Mouse (Mus musculus) embryonic fibroblast, embryonic 13.5 days (primary cell): ENCODE data around the gene Dnm3.
A peak's percentile ranks its signal among the peaks of the same experiment; 100 is the strongest.

ENCODE experiments used
- CTCF ChIP-seq: IDR thresholded peaks from 2 replicates; pipeline ENCODE4 v1.5.1; 2011; ENCODE audit warnings: mild to moderate bottlenecking, control low read depth, low read length, moderate library complexity, borderline replicate concordance; ENCODE audit not compliant: insufficient read depth
- POLR2A ChIP-seq: IDR thresholded peaks from 2 replicates; pipeline ENCODE4 v1.6.1; 2011; ENCODE audit warnings: low read depth, mild to moderate bottlenecking, control low read depth, low read length, moderate library complexity

DNA sequence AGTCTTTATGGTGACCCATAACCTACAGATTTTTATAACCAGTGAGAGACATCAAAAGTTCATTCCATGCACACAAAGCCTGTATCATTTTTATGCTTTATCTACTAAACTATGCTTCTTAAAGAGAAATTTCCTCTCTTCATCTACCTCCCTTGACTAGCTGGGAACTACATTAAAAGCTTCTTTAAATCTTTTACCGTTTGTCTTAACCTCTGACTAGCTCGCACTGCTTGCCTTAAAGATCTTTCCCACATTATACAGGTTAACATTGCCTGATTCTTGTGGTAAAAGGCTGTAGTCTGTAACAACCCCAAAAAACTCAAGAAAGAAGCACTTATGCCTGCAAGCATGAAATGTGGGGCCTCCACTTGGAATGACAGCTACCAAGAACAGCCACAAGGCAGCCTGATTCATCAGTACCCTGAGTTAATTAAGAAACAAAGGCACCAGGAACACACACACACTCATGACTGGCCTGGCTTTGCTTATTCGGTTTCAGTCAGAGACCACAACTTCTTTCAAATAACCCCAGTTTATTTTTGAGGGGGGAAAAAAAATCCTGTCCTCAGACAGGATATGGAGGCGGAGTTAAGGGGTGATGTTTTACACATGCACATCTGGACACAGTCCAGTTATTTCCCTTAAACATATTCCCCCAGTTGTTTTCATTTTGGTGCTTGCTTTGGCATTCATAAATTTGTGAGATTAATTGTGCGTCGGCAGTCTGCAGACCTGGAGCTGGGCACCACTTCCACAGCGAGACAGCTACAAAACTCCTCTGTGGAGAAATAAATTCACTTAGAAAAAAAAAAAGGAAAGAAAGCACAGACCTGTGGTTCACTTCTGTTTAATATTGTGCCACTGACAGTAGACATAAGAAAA is 291.1 kb downstream of the Dnm3 start:
- TF ChIP-seq POLR2A (peak; percentile 43; the same call in 1 of the 2 replicates), CTCF (no peak)
